Mouse (Mus musculus) adrenal gland, adult 18-20 months (tissue): ENCODE measurements around the gene Tsc2. TPM values are rescaled to one million over a fixed set of nuclear protein-coding genes. Genes with fewer than 3 reads are reported as not detected.
A peak's percentile ranks its signal among the peaks of the same experiment; 100 is the strongest.
"Not testable (repeated sequence)": the region's sequence is repeated elsewhere in the genome, so short reads cannot be mapped to it uniquely, and the experiment has no call there.

ENCODE experiments used
- DNase-seq, 2 experiments: peaks; one replicate each; pipeline ENCODE4 v3.0.0; 2021 to 2022; ENCODE audit warnings: low spot score in 2 of 2
- long read RNA-seq, 2 experiments: library from polyadenylated mRNA; stranded (forward); transcript quantifications; one replicate each; pipeline ENCODE4 v2.0.0; 2021
- total RNA-seq, 2 experiments: library from RNA; stranded (reverse); gene quantifications; 1 replicate in 1 of 2; 2 replicates in 1 of 2; pipeline ENCODE4 v1.2.3; 2021

Gene Tsc2
- 100 to 1,000 TPM in 1 of 2 experiments, 10 to 100 TPM in 1; 93.3 to 111 TPM for total RNA-seq
- long read RNA-seq, experiment 1, full-length matches to known transcripts = 1 of 36 reads
- long read RNA-seq, experiment 1, partial matches to known transcripts = 14 of 36 reads
- long read RNA-seq, experiment 1, other reads (novel, unspliced or antisense) = 21 of 36 reads
- long read RNA-seq, experiment 2, full-length matches to known transcripts = 2 of 29 reads
- long read RNA-seq, experiment 2, partial matches to known transcripts = 18 of 29 reads
- long read RNA-seq, experiment 2, other reads (novel, unspliced or antisense) = 9 of 29 reads

DNA sequence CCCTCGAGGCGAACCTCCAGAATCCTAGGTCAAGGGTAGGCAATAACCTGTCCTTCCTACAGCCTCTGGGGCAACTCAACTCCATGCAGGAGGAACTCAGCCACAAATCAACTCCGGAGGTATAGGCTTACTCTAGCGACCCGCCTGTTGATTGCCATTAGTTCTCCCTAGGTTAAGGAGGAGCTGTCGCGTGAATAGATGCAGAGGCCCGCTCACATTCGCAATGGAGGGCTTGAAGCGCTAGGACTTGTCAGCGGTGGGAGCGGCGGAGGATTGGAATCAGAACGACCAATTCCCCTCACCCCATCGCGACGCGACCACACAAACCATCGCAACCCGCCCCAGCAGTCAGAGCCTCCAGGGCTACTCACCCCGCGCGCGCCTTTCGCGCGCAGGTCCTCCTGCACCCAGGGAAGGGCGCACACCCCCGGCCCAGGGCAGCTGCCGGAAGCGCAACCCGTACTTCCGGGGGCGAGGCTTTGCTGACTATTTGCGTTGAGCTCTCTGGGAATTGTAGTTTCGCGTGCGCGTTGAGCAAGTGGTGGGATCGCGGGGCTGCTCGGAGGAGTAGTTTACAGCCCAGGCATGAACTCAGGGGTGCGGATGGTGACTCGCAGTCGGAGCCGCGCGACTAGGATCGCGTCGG is at the start of gene Tsc2, which contains the start of gene Nthl1:
Gene Tsc2 (minus strand): TSS at position 464 of the 646 bp plus-strand sequence.
Gene Nthl1 (plus strand): TSS at position 514 of the 646 bp plus-strand sequence.
- peak; percentile 76 to 84 for DNase-seq

DNA sequence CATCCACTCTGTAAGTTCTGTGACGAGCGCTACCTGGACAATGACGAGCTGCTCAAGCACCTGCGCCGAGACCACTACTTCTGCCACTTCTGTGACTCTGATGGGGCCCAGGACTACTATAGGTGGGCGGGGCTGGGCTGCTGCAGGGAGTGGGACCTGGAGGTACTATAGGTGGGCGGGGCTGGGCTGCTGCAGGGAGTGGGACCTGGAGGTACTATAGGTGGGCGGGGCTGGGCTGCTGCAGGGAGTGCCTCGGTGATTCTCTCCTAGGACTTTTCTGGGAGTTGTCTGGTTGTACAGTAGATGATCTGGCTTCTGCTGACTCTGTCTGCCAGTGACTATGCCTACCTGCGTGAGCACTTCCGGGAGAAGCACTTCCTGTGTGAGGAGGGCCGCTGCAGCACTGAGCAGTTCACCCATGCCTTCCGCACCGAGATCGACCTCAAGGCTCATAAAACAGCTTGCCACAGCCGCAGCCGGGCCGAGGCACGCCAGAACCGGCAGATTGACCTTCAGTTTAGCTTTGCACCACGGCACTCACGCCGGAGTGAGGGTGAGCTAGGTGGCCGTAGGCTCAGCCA is 45.2 kb upstream of the Tsc2 start:
- DNase-seq = no peak

DNA sequence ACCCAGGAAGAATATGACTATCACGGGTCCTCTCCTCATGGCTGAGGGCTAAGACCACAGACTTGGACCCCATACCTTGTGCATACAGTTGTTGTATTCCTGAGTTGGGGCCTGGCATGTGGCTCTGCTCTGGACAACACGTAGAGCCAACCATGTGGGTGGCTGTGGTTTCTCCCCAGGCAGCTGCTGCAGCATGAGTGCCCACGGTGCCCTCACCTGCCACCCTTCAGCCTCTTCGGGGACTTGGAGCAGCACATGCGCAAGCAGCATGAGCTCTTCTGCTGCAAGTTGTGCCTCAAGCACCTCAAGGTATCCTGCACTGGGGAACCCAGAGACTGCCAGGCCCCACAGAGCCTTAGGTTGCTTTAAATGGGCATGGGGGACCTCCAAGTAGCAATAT is 44.4 kb upstream of the Tsc2 start:
- no peak for DNase-seq

DNA sequence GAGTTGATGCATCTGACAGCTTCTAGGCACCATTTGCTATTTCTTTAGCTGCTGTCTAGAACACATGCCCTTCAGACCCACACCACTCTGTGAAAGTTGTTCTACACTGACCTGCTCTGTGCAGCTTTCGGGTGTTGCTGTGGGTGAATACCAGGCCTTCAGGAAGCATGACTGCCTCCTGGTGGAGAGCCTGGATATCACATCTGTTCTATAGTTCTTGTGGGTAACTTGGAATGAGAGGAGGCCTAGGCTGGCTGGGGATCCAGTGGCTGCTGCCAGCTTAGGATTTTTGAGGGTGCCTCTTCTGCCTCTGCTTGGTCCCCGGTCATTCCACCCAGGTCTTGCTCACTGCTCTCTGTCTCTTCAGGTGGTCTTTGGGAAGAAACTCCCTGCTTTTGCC is 43.8 kb upstream of the Tsc2 start:
- DNase-seq = peak in 1 of 2 experiments; percentile 52

DNA sequence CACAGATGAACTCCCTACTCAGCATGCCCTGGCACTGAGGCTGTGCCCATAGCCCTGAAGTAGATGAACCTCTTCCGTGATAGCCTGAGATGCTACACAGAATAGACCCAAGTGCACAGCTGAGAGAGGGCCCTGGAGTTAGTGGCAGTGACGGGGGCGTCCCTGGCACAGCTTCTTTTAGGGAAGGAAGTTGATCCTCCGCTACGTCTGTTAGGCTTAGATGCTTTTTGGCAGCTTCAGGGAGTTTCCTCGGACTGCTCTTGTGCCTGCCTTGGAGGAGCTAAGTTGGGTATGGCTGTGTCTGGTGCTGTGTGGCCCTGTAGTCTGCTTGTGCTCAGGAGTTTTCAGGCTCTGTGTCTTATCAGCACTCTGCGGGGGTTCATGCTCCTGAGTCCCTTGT is 41.8 kb upstream of the Tsc2 start:
- no peak for DNase-seq

DNA sequence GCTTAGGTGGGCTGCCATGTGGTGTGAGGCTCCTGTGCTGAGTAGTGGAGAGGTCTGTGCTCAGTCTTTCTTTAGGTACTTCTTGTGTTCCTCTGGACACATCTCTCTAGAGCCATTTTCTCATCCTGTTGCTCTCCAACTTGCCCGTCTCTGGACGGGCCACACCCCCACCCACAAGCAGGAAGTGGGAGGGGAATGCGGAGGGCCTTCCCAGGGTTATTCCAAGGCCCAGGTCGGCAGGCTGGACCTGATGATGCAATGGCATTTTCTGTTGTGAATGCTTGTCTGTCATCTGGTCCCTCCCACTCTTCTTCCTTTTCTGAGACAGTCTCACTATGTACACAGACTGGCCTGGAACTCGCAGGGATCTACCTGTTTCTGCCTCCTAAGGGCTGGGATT is 39.7 kb upstream of the Tsc2 start:
- DNase-seq = peak; percentile 40 to 48

DNA sequence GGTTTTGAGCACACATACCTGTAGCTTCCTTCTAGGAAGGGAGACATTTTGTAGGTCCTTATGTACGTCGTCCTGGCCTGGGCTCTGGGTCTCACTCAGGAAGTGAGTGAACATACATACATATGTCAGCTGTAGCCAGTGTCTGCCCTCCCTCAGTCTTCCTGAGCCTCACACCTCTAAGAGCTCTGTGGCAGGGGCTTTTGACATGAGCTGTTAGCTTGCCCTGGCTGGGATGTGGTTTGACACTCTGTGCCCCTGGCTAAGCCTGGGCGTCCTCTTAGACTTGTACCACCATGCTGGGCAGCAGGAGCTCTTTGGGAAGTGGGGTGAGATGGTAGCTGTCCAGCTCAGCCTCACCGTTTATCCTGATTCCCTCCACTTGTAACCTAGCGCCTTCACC is 38.9 kb upstream of the Tsc2 start:
- no peak for DNase-seq

DNA sequence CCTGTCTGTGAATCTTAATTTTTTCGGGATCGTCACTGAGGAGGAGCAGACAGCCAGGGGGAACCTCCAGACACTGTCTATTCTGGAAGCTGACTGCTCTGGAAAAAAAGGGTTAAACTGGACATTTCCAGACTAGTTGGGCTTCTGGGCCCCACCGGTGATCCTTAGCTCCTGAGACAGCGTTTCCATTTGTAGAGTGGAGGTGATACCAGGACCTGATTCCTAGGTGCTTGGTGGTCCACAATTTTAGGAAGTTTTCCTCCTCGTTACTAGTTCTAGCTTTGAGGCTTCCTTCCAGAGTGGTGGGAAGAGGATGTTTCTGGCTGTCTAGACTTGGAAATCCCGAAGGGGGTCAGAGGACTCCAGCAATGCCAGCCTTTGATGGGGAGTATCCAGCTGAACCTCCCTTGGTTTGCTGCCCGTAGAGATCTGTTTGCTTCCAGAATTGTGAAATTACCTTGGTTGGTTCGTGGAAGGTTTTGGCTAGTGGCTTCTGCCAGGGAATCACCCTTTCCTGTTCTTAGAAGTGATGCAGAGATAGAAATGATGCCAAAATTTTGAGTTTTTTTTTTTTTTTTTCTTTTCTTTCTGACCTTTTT is 37.9 kb upstream of the Tsc2 start:
- no peak for DNase-seq

DNA sequence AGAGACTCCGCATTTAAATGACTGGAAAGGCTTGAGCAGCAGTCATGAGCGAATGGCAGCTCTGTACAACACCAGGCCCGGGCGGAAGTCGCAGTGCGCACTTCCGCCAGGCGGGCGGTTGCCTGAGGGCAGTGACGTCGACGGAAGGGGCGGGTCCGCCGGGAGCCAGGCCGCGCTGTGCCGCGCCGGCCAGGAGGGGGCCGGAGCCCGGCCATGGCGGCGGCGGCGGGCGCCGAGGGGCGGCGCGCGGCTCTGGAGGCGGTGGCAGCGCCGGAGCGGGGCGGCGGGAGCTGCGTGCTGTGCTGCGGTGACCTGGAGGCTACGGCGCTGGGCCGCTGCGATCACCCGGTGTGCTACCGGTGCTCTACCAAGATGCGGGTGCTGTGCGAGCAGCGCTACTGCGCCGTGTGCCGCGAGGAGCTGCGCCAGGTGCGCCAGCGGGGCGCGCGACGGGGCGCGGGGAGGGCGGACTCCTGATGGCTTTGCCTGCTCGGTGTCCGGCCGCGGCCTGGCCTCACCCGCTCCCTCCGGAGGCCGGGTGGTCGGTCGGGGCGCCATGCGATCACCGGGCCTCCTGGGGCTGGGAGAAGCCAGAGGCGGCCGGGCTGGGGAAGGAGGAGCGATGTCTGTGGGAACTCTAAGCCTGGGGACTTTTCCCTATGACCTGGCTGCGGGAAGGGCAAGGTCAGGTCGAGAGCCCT is 37.3 kb upstream of the Tsc2 start, which contains the start of gene Zfp598:
Gene Zfp598 (plus strand): TSS at position 143 of the 701 bp plus-strand sequence.
- DNase-seq = peak; percentile 97

DNA sequence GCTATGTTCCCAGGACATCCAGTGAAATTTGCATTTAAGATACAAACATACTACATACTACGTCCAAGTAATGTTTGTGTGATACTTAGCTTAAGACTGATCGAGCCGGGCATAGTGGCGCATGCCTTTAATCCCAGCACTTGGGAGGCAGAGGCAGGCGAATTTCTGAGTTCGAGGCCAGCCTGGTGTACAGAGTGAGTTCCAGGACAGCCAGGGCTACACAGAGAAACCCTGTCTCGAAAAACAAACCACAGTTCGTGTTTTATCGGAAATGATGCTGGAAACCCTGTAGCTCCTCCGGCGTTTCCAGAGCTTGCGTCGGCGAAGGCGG is 36.7 kb upstream of the Tsc2 start:
- not testable (repeated sequence) for DNase-seq

DNA sequence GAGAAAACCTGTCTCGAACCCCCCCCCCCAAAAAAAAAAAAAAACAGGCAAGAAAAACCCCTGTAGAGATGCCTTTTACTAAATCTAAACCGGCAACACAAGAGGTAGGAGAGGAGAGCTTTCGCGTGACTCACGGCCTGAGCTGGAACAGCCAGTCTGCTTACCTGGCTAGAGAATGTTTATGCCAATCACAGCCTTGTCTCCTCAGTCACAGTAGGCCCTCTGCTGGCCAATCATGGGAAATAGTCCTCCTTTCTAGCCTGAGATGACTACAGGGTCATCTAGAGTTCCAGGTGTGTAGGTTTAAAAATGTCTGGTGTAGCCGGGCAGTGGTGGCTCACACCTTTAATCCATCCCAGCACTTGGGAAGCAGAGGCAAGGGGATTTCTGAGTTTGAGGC is 35.0 kb upstream of the Tsc2 start:
- peak; percentile 37 to 52 for DNase-seq

DNA sequence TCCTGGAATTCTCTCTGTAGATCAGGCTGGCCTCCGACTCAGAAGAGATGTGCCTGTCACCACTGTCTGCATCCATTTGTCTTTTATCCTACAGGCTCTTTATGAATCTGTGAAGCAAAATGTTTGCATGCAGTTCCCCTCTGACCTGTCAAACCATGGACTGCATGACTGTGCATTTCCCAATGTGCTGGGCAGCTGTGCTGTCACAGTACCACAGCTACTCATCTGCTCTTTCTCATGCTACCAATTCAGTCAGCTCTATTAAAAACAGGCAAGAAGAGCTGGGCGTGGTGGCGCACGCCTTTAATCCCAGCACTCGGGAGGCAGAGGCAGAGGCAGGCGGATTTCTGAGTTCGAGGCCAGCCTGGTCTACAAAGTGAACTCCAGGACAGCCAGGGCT is 34.6 kb upstream of the Tsc2 start:
- DNase-seq = not testable (repeated sequence)

DNA sequence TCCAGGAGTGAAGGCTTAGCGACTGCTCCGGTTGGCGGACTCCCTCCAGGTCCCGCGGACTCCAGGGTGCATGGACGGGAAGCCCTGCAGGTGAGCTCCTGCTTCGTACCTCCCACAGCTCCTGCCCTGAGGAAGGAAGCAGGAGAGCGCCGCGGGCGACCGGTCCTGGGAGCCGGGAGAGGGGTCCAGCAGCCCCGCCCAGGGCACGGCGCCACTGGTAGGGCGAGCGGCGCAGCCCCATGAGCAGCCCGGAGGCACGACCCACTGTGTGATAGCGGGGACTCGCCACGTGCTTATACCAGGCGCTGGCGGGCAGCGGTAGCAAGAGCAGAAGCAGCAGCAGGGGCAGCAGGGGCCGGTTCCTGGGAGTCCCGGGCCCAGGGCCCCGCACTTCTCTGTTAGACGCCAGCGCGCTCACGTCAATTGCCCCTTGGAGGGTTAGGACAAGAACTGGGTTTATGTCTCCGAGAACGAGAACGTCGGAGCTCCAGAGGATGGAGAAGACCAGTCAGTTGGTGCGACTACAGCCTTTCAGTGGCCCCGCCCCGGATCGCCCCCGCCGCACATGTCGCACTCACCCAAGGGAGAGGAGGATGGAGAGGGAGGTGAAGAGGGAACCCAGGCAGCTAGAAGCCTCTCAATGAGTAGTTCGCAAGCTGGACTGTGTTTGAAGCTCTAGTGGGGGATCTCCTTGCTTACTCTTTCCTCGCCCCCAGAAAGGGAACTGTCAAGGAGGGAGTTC is 25.8 kb upstream of the Tsc2 start, which contains the start of gene Npw:
Gene Npw (minus strand): TSS at position 441 of the 742 bp plus-strand sequence.
- DNase-seq = no peak

DNA sequence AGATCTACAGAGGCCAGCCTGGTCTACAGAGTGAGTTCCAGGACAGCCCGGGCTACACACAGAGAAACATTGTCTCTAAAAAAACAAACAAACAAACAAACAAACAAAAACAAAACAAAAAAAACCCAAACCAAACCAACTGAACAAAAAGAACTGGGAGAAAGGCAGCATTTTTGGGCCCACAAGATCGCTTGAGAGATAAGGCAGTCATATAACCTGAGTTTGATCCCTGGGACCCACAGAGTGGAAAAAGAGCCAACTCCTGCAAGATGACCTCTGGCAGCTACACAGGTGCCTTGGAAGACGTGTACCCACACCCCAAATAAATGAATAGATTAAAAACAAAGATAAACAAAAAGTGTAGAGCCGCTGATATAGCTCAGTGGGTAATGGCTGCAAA is 22.5 kb upstream of the Tsc2 start:
- DNase-seq = no peak

DNA sequence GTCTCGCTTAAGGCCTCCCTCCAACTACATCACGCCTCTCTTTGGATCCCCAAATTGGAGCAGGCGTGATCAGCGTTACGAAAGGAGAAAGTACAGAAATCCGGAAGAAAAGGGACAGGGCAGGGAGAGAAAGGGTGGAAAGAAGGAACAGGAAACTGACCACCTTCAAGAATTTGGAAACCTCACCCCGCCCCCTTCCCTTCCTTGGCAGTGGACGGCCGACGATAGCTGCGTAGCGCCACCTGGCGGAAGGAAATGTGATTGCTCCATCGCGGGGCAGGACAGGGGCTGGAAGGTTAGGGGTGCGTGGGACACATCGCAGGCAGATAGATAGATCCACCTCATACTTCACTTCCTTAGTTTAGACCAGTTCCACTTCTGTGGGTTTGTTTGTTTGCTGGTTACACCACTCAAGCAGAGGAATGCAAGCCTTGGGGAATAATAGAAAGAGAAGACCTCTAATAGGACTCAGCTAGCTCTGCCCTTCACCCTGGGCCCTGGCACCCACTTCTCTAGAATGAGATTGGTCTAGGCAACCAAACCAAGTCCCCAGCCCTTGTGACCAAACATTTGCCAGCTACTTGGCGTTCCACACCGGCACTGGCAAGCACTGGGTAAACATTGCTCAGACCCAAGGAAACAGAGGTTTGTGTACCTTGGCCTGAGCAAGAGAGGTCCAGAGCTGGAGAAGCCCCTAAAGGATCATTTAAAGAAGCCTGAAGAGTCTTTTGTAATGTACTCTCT is 21.7 kb upstream of the Tsc2 start:
- peak; percentile 69 to 77 for DNase-seq

DNA sequence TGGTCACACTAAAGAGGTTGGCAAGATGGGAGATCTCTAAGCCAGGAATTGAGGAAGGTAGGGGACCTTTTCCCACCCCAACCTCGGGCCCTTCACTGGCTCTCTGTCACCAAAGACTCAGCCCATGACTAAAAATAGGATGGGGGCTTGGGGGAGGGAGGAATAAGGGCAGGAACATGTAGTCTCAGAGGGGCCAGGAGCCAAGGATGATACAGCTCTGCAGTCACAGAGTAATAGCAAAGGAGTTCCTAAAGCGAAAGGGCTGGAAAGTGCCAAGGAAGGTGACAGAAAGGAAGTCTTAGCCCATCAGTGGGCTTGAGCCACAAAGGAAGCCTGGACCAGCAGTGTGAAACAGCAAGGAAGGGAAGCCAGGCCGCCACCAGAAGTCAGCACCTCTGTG is 19.4 kb upstream of the Tsc2 start:
- no peak for DNase-seq

DNA sequence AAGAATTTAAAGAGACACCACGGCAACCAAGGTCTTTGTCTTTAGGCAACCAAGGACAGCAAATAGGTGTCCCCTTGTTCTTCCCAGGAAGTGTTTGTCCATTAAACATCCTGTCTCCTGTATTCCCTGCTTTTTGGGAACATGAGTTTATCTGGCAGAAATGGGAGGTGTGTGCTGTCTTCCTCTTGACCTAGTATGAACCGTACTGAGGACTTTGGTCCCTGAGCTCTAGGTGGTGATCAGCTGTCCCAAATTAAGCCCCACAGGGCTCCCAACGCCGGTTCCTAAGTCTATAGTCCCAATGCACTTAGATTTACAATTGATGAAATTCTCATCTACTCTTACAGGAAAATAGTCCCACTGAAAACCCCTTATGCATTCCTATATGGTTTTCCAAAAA is 18.3 kb upstream of the Tsc2 start:
- no peak for DNase-seq

DNA sequence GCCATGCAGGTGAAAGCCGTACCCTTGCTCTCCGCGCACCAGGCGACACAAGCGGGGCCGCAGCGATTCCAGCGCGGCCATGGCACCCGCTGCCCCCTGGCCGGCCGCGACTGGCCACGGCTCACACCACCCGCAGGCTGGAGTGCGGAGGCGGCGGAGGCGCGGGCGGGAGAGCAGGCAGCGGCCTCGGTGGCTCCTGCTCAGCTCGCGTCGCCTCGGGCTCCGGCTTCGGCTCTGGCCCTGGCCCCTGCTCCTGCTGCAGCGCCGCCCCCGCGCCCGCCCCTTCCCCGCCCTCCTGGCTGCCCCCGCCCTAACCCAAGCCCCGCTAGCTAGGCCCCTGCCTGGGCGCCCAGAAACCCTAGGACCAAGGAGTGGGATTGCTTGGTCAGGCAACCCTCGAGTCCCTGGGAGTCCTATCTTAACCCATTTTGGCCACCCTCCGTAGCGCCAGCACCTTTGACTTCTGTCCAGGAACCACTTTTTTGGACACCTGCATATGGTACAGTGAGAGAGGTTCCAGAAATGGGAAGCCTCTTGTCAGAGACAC is 17.7 kb upstream of the Tsc2 start, which contains the start of gene Slc9a3r2:
Gene Slc9a3r2 (minus strand): TSS at position 258 of the 547 bp plus-strand sequence.
- DNase-seq = peak; percentile 65 to 72

DNA sequence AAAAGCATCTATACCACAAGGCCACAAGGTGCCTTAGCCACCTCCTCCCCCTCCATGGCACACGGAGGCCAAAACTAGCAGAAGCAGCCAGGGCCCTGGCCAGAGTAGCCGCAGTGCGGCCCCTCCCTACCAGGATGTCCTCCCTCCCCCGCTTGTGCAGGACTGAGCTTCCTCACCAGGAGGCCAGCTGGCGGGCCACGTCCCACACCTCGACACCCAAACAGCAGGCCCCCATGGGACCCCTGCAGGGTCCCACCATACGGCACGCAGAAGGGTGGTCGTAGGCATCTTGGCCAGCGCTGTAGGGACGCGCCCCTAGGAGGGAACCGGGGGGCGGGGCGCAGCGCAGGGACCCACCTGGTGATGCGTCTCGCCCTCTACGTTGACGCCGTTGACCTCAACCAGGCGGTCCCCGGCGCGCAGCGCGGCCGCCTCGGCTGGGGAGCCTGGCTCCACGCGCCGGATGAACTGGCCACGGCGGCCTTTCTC is 17.2 kb upstream of the Tsc2 start:
- peak; percentile 38 to 56 for DNase-seq
